Mouse (Mus musculus): Measurements from ENCODE around the gene Lemd1. TPM values are rescaled to one million over a fixed set of nuclear protein-coding genes. Genes with fewer than 3 reads are reported as not detected.

Lemd1 gene
- total and polyA plus RNA-seq, 2 experiments, result not detected

DNA sequence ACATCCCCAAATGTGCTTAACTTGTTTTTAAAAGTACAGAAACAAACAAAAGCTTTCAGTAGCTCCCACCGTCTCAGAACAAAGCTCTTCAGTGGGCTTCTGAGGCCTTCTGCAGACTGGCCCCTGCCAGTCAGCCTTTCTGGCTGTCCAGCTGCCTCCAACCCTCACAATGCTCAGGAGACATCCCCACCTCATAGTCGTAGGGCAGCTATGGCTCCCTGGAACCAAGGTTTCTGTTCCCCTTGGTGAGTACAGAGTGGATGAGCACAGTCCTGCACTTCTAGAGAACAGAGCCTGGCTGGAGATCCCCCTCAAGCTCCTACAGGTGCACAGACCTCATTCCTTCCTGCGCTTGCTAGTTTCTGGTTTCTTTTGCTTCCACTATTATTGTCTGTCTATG is 25.0 kb downstream of the Lemd1 start:
- WGBS, result 71% methylated on average over 3 of the region's 3 CpGs
- Histone ChIP-seq H3K79me2 (ENCODE audit: control insufficient read depth, insufficient read depth, low read length) (no peaks in the 10 kb centered on the region), H3K4me3 (ENCODE audit: insufficient read depth, low read depth, low read length) (no peak overlapping the region), H3K27ac (replicated peaks; ENCODE audit: insufficient read depth, low read depth, low read length) (no peak overlapping the region), H3K27me3 (ENCODE audit: control insufficient read depth, insufficient read depth, low read length) (no peaks in the 10 kb centered on the region), H3K4me1 (ENCODE audit: control insufficient read depth, insufficient read depth, low read length) (no peaks in the 10 kb centered on the region), H3K36me3 (ENCODE audit: control insufficient read depth, insufficient read depth, low read length) (no peaks in the 10 kb centered on the region), H3K9ac (ENCODE audit: low read depth, low read length) (no peak overlapping the region)
- TF ChIP-seq CTCF (IDR thresholded peaks at IDR 0.05; ENCODE audit: low read depth, low read length), result no peak
- TF ChIP-seq POLR2A (IDR thresholded peaks at IDR 0.05; ENCODE audit: extremely low read depth, insufficient read depth, low read length), result no peak
- no peak for DNase-seq (ENCODE audit: extremely low read depth, low read depth, low spot score)

DNA sequence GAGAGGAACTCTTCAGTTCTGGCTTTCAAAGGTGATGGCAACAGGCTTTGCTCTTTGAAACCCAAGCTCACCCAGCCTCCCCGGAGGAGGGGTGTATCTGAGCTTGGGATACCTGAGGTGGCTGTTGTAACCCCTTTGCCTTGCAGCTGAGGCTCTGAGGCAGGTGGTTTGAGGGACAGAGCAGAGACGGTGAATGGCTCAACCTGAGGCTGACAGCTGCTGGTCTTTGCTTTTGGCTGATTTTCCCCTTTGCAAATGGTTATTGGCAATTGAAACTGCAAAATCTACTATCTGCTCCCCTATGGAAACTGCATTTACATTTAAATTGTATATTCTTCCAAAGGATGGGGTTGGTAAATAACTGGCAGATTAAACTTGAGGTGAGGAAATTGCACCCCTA is 30.4 kb downstream of the Lemd1 start:
- 24% methylated on average over 2 of the region's 2 CpGs for WGBS
- H3K27me3 ChIP-seq (ENCODE audit: control insufficient read depth, insufficient read depth, low read length), result no peaks in the 10 kb centered on the region; the same call in 1 of the 2 replicates
- H3K27ac ChIP-seq (replicated peaks; ENCODE audit: insufficient read depth, low read depth, low read length), result no peak overlapping the region
- H3K79me2 ChIP-seq (ENCODE audit: control insufficient read depth, insufficient read depth, low read length), result no peaks in the 10 kb centered on the region
- no peak for DNase-seq (ENCODE audit: extremely low read depth, low read depth, low spot score)
- TF ChIP-seq POLR2A (IDR thresholded peaks at IDR 0.05; ENCODE audit: extremely low read depth, insufficient read depth, low read length), result no peak
- no peak for TF ChIP-seq CTCF (IDR thresholded peaks at IDR 0.05; ENCODE audit: low read depth, low read length)
- H3K36me3 ChIP-seq (ENCODE audit: control insufficient read depth, insufficient read depth, low read length), result no peaks in the 10 kb centered on the region
- H3K9ac ChIP-seq (ENCODE audit: low read depth, low read length), result no peak overlapping the region
- no peak overlapping the region for H3K4me3 ChIP-seq (ENCODE audit: insufficient read depth, low read depth, low read length)
- no peaks in the 10 kb centered on the region for H3K4me1 ChIP-seq (ENCODE audit: control insufficient read depth, insufficient read depth, low read length)

DNA sequence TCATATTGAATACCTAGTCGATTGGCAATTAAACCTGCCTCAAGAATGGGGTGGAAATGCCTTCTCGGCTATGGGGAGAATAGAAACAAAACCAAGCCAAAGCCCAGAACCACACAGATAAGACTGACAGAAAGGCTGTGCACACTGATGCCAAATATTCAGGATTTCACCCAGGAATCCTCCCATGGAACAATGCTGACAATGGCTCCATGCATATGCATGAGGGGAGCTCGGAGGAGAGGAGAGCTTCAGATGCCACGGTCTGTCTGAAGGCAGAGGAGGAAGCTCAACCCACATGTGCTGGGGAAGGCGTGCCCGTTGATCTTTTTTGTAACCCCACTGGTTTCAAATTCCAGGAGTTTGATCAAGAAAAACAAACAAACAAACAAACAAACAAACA is 30.9 kb downstream of the Lemd1 start:
- DNase-seq (ENCODE audit: extremely low read depth, low read depth, low spot score), result no peak
- Histone ChIP-seq H3K36me3 (ENCODE audit: control insufficient read depth, insufficient read depth, low read length) (no peaks in the 10 kb centered on the region), H3K27me3 (ENCODE audit: control insufficient read depth, insufficient read depth, low read length) (no peaks in the 10 kb centered on the region; the same call in 1 of the 2 replicates), H3K4me3 (ENCODE audit: insufficient read depth, low read depth, low read length) (no peak overlapping the region), H3K4me1 (ENCODE audit: control insufficient read depth, insufficient read depth, low read length) (no peaks in the 10 kb centered on the region), H3K27ac (replicated peaks; ENCODE audit: insufficient read depth, low read depth, low read length) (no peak overlapping the region), H3K9ac (ENCODE audit: low read depth, low read length) (no peak overlapping the region), H3K79me2 (ENCODE audit: control insufficient read depth, insufficient read depth, low read length) (no peaks in the 10 kb centered on the region)
- 30% methylated on average over 6 of the region's 6 CpGs for WGBS
- TF ChIP-seq CTCF (IDR thresholded peaks at IDR 0.05; ENCODE audit: low read depth, low read length) (no peak), POLR2A (IDR thresholded peaks at IDR 0.05; ENCODE audit: extremely low read depth, insufficient read depth, low read length) (no peak)

DNA sequence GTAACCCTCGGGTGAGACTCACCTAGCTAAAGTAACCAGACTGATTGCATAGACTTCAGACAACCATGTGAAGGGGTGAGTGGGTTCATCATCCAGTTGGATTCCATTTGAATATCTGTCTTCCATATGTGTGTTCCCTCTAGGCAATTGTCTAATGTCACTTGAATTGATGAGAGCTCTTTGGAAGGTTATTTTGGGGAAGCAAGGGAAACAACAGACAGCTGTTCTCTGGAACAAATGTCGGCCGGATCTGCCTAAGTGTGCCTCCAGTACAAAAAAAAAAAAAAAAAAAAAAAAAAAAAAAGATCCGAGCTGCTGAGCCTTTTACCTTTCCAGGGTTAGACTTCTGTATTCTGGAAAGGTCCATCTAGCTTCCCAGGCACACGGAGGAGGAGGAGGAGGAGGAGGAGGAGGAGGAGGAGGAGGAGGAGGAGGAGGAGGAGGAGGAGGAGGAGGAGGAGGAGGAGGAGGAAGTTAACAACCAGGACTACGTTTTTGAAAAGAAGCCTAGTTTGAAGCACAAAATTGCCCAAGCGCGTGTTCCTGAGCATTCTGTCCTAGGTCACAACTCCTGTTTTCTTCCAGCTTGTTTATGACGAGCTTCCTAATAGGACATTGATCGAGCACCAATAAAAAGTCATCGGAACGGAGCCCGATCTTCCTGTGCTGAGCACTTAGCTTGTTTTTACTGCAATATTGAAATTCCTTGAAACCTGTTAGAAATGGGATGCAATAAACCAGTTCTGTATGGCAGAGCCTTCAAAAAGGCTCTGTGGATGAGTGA is 35.3 kb downstream of the Lemd1 start:
- no peak for DNase-seq (ENCODE audit: extremely low read depth, low read depth, low spot score)
- Histone ChIP-seq H3K36me3 (ENCODE audit: control insufficient read depth, insufficient read depth, low read length) (no peaks in the 10 kb centered on the region), H3K4me3 (ENCODE audit: insufficient read depth, low read depth, low read length) (no peak overlapping the region), H3K27me3 (ENCODE audit: control insufficient read depth, insufficient read depth, low read length) (no peaks in the 10 kb centered on the region; the same call in 1 of the 2 replicates), H3K4me1 (ENCODE audit: control insufficient read depth, insufficient read depth, low read length) (no peaks in the 10 kb centered on the region), H3K27ac (replicated peaks; ENCODE audit: insufficient read depth, low read depth, low read length) (no peak overlapping the region), H3K79me2 (ENCODE audit: control insufficient read depth, insufficient read depth, low read length) (no peaks in the 10 kb centered on the region), H3K9ac (ENCODE audit: low read depth, low read length) (no peak overlapping the region)
- TF ChIP-seq CTCF (IDR thresholded peaks at IDR 0.05; ENCODE audit: low read depth, low read length) (no peak), POLR2A (IDR thresholded peaks at IDR 0.05; ENCODE audit: extremely low read depth, insufficient read depth, low read length) (no peak)
- WGBS, result 81% methylated on average over 12 of the region's 13 CpGs

DNA sequence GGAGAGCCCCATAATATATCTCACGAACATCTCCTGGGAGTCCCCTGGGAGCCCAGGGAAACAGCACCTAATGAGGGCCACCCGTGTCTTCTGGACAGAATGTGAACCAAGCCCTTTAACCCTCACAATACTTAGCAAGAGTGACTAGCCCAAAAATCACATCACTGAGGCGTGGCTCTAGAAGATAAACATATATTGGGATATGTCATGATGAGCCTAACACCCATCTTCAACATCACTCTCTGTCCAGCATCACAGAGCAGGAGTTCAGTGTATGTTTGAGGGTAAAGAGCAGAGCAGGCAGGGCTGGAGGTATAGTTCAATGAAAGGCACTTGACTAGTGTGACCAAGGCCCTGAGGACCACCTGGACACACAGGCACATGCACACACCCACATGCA is 38.4 kb downstream of the Lemd1 start, which contains the start of gene Gm10188:
Gm10188 (minus strand) TSS at position 101 of the 400 bp plus-strand sequence.
- H3K79me2 ChIP-seq (ENCODE audit: control insufficient read depth, insufficient read depth, low read length), result no peaks in the 10 kb centered on the region
- no peak within 1 kb of the TSS for H3K4me3 ChIP-seq (ENCODE audit: insufficient read depth, low read depth, low read length)
- no peaks in the 10 kb centered on the region for H3K36me3 ChIP-seq (ENCODE audit: control insufficient read depth, insufficient read depth, low read length)
- 92% methylated on average over 3 of the region's 3 CpGs for WGBS
- no peaks in the 10 kb centered on the region for H3K4me1 ChIP-seq (ENCODE audit: control insufficient read depth, insufficient read depth, low read length)
- TF ChIP-seq CTCF (IDR thresholded peaks at IDR 0.05; ENCODE audit: low read depth, low read length) (no peak), POLR2A (IDR thresholded peaks at IDR 0.05; ENCODE audit: extremely low read depth, insufficient read depth, low read length) (no peak)
- no peak for DNase-seq (ENCODE audit: extremely low read depth, low read depth, low spot score)
- H3K27ac ChIP-seq (replicated peaks; ENCODE audit: insufficient read depth, low read depth, low read length), result no peak within 1 kb of the TSS
- no peak within 1 kb of the TSS for H3K9ac ChIP-seq (ENCODE audit: low read depth, low read length)
- H3K27me3 ChIP-seq (ENCODE audit: control insufficient read depth, insufficient read depth, low read length), result peaks cover 2% of the 10 kb centered on the region; the same call in 1 of the 2 replicates
